Mouse (Mus musculus) C2C12 (cell line): ENCODE measurements around the gene Gm266.

Experiments
- CEBPB ChIP-seq: IDR thresholded peaks from one replicate; pipeline ENCODE4 v1.6.1; 2011; ENCODE audit warnings: low read depth, mild to moderate bottlenecking, control low read depth, moderate library complexity
- CTCF ChIP-seq: IDR thresholded peaks from one replicate; pipeline ENCODE4 v1.5.1; 2011; ENCODE audit not compliant: control insufficient read depth, insufficient read depth, insufficient read length
- FOSL1 ChIP-seq: IDR thresholded peaks from one replicate; pipeline ENCODE4 v1.8.0; 2011; ENCODE audit warnings: mild to moderate bottlenecking, low read length; ENCODE audit not compliant: poor library complexity, insufficient read depth, severe bottlenecking
- MAX ChIP-seq: IDR thresholded peaks from one replicate; pipeline ENCODE4 v1.6.1; 2011; ENCODE audit warnings: mild to moderate bottlenecking, control low read depth
- MYOD1 ChIP-seq: IDR thresholded peaks from one replicate; pipeline ENCODE4 v1.6.1; 2011; ENCODE audit warnings: low read depth; ENCODE audit not compliant: control insufficient read depth, insufficient read length
- MYOG ChIP-seq: IDR thresholded peaks from one replicate; pipeline ENCODE4 v1.6.1; 2011; ENCODE audit not compliant: control insufficient read depth, insufficient read length; ENCODE audit errors: extremely low read depth
- USF1 ChIP-seq: IDR thresholded peaks from one replicate; pipeline ENCODE4 v1.6.1; 2011; ENCODE audit warnings: low read depth, mild to moderate bottlenecking, control low read depth, moderate library complexity

- no peak for TF ChIP-seq USF1
- TF ChIP-seq CTCF, result no peak
- no peak for TF ChIP-seq CEBPB
- no peak for TF ChIP-seq MYOG
- TF ChIP-seq MAX, result no peak
- no peak for TF ChIP-seq FOSL1
- no peak for TF ChIP-seq MYOD1
Measured at GRCm38 (mm10) chr12:111517901-111518300, 32.3 kb upstream of the Gm266 start.
